Mouse (Mus musculus) stomach, postnatal 0 days (tissue): ENCODE measurements around the gene Vtcn1.

Source experiments
- CTCF ChIP-seq: IDR thresholded peaks from 2 replicates; pipeline ENCODE4 v1.5.1; 2016; ENCODE audit warnings: antibody characterized with exemption, low read depth, mild to moderate bottlenecking, moderate library complexity
- EP300 ChIP-seq: optimal IDR thresholded peaks from 2 replicates; pipeline ENCODE3; 2016; ENCODE audit warnings: antibody characterized with exemption

- TF ChIP-seq CTCF (no peak), EP300 (no peak)
Observed at GRCm38 (mm10) chr3:100796571-100796970, 28.7 kb upstream of the Vtcn1 start.
